Mouse (Mus musculus): ENCODE measurements around the gene Acer3. TPM values are rescaled to one million over a fixed set of nuclear protein-coding genes. Genes with fewer than 3 reads are reported as not detected.
A peak's percentile ranks its signal among the peaks of the same experiment; 100 is the strongest.

Acer3 gene
- polyA plus RNA-seq, 1 experiment from 2014 or later: 29.4 TPM

DNA sequence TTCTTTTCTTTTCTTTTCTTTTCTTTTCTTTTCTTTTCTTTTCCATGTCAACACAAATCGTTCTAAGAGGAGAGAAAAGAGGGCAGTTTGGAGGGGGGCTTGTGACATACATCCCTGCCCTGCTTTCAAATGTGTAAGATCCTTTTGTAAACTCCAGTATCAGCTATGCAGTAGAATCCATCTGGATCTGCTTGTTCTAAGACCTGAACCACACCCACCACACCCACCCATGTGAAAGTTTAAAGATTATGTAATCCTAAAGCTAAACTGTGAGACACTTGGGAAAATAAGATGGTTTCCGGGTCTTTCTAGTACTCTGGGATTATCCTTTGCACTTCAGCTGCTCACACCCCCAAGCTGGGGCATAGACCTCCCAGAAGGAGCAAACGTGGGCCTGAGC is 21.2 kb upstream of the Acer3 start:
- no peaks in the 10 kb centered on the region for H3K36me3 ChIP-seq (ENCODE audit: control insufficient read depth, insufficient read depth, low read length)
- no peak overlapping the region for H3K4me3 ChIP-seq (ENCODE audit: low read length)
- no peaks in the 10 kb centered on the region for H3K9me3 ChIP-seq (ENCODE audit: control insufficient read depth, low read length)
- WGBS: 53% methylated on average over 3 of the region's 3 CpGs
- H3K4me2 ChIP-seq (ENCODE audit: low read depth, low read length): no peak overlapping the region
- no peak overlapping the region for H3K27ac ChIP-seq (ENCODE audit: low read length)
- H3K9ac ChIP-seq (ENCODE audit: low read length): no peak overlapping the region
- H3K4me1 ChIP-seq (replicated peaks; ENCODE audit: control insufficient read depth, insufficient read depth, low read length): no peaks in the 10 kb centered on the region
- no peak for ATAC-seq (ENCODE audit: low read depth)
- no peaks in the 10 kb centered on the region; the same call in 1 of the 2 replicates for H3K27me3 ChIP-seq (ENCODE audit: control insufficient read depth, insufficient read depth, low read depth, low read length)

DNA sequence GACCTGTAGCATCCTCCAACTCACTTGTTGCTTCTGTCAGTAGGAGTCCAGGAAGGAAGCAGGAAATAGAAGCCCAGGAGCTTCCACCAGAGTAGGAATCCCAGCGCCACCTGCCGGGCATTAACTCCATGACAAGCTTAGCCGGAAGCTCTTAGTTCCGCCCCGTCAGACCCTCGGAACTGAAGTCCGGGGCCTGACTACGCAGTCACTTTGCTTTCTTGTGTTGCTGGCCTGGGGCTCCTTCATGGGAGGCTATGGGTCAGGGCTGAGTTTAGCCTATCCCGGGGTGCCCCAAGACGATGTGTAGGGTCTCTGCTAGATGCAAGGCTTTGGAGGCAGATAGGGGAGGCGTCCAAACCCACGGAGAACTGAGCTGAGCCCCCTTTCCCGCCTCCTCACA is 20.5 kb upstream of the Acer3 start:
- H3K4me3 ChIP-seq (ENCODE audit: low read length): peak overlapping the region; percentile 48
- H3K9me3 ChIP-seq (ENCODE audit: control insufficient read depth, low read length): no peaks in the 10 kb centered on the region
- peak; percentile 77 for ATAC-seq (ENCODE audit: low read depth)
- no peaks in the 10 kb centered on the region for H3K4me1 ChIP-seq (replicated peaks; ENCODE audit: control insufficient read depth, insufficient read depth, low read length)
- H3K27ac ChIP-seq (ENCODE audit: low read length): no peak overlapping the region
- H3K36me3 ChIP-seq (ENCODE audit: control insufficient read depth, insufficient read depth, low read length): no peaks in the 10 kb centered on the region
- H3K27me3 ChIP-seq (ENCODE audit: control insufficient read depth, insufficient read depth, low read depth, low read length): no peaks in the 10 kb centered on the region; the same call in 1 of the 2 replicates
- peak overlapping the region; percentile 77 for H3K9ac ChIP-seq (ENCODE audit: low read length)
- peak overlapping the region; percentile 91 for H3K4me2 ChIP-seq (ENCODE audit: low read depth, low read length)
- WGBS: 2% methylated on average over 13 of the region's 13 CpGs

GRCm38 (mm10) chr7:98340343-98340742 is 19.3 kb upstream of the Acer3 start:
- no peak for ATAC-seq (ENCODE audit: low read depth)
- Histone ChIP-seq H3K4me2 (ENCODE audit: low read depth, low read length) (no peak overlapping the region), H3K36me3 (ENCODE audit: control insufficient read depth, insufficient read depth, low read length) (no peaks in the 10 kb centered on the region), H3K4me3 (ENCODE audit: low read length) (no peak overlapping the region), H3K27ac (ENCODE audit: low read length) (no peak overlapping the region), H3K4me1 (replicated peaks; ENCODE audit: control insufficient read depth, insufficient read depth, low read length) (no peaks in the 10 kb centered on the region), H3K9me3 (ENCODE audit: control insufficient read depth, low read length) (no peaks in the 10 kb centered on the region), H3K9ac (ENCODE audit: low read length) (no peak overlapping the region), H3K27me3 (ENCODE audit: control insufficient read depth, insufficient read depth, low read depth, low read length) (no peaks in the 10 kb centered on the region; the same call in 1 of the 2 replicates)
- WGBS: 52% methylated on average over 5 of the region's 5 CpGs

- Histone ChIP-seq H3K36me3 (ENCODE audit: control insufficient read depth, insufficient read depth, low read length) (no peaks in the 10 kb centered on the region), H3K27me3 (ENCODE audit: control insufficient read depth, insufficient read depth, low read depth, low read length) (no peaks in the 10 kb centered on the region), H3K4me2 (ENCODE audit: low read depth, low read length) (no peak overlapping the region), H3K9ac (ENCODE audit: low read length) (no peak overlapping the region), H3K4me3 (ENCODE audit: low read length) (no peak overlapping the region), H3K4me1 (replicated peaks; ENCODE audit: control insufficient read depth, insufficient read depth, low read length) (peaks cover 17% of the 10 kb centered on the region), H3K9me3 (ENCODE audit: control insufficient read depth, low read length) (no peaks in the 10 kb centered on the region), H3K27ac (ENCODE audit: low read length) (no peak overlapping the region)
- no peak for ATAC-seq (ENCODE audit: low read depth)
- 59% methylated on average over 3 of the region's 3 CpGs for WGBS
These were observed 13.0 kb upstream of the Acer3 start for GRCm38 (mm10) chr7:98333987-98334386.

DNA sequence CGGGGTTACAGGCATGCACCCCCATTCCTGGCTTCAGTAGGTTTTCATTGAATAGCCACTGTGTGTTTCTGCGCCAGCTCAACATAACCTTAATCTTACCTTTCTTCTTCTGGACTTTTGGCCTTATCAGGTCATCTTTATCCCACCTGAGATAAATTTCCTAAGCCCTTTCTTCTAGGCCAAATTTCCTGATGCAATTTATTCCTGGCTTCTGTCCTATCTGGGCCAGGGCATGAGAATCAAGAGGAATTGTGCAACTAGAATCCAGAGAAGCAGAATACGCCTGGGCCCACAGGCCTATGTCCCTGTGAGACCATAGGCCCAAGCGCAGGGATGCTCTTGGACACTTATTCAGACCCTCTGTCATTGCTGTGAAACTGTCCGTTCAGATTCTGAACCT is 12.5 kb upstream of the Acer3 start:
- no peak overlapping the region for H3K4me3 ChIP-seq (ENCODE audit: low read length)
- no peaks in the 10 kb centered on the region for H3K27me3 ChIP-seq (ENCODE audit: control insufficient read depth, insufficient read depth, low read depth, low read length)
- no peaks in the 10 kb centered on the region for H3K36me3 ChIP-seq (ENCODE audit: control insufficient read depth, insufficient read depth, low read length)
- ATAC-seq (ENCODE audit: low read depth): no peak
- no peak overlapping the region for H3K4me2 ChIP-seq (ENCODE audit: low read depth, low read length)
- H3K9ac ChIP-seq (ENCODE audit: low read length): no peak overlapping the region
- WGBS: 90% methylated on average over 5 of the region's 5 CpGs
- no peak overlapping the region for H3K27ac ChIP-seq (ENCODE audit: low read length)
- H3K9me3 ChIP-seq (ENCODE audit: control insufficient read depth, low read length): no peaks in the 10 kb centered on the region
- H3K4me1 ChIP-seq (replicated peaks; ENCODE audit: control insufficient read depth, insufficient read depth, low read length): peaks cover 17% of the 10 kb centered on the region

- Histone ChIP-seq H3K27ac (ENCODE audit: low read length) (no peak overlapping the region), H3K4me3 (ENCODE audit: low read length) (no peak overlapping the region), H3K9me3 (ENCODE audit: control insufficient read depth, low read length) (no peaks in the 10 kb centered on the region), H3K9ac (ENCODE audit: low read length) (no peak overlapping the region), H3K27me3 (ENCODE audit: control insufficient read depth, insufficient read depth, low read depth, low read length) (no peaks in the 10 kb centered on the region), H3K4me2 (ENCODE audit: low read depth, low read length) (no peak overlapping the region), H3K36me3 (ENCODE audit: control insufficient read depth, insufficient read depth, low read length) (no peaks in the 10 kb centered on the region), H3K4me1 (replicated peaks; ENCODE audit: control insufficient read depth, insufficient read depth, low read length) (peaks cover 17% of the 10 kb centered on the region)
- ATAC-seq (ENCODE audit: low read depth): no peak
- 56% methylated on average over 5 of the region's 5 CpGs for WGBS
These were observed 11.8 kb upstream of the Acer3 start for GRCm38 (mm10) chr7:98332678-98333397.

GRCm38 (mm10) chr7:98331932-98332331 is 10.9 kb upstream of the Acer3 start:
- Histone ChIP-seq H3K9me3 (ENCODE audit: control insufficient read depth, low read length) (no peaks in the 10 kb centered on the region), H3K36me3 (ENCODE audit: control insufficient read depth, insufficient read depth, low read length) (no peaks in the 10 kb centered on the region), H3K4me1 (replicated peaks; ENCODE audit: control insufficient read depth, insufficient read depth, low read length) (peaks cover 17% of the 10 kb centered on the region), H3K27ac (ENCODE audit: low read length) (no peak overlapping the region; the same call in 1 of the 2 replicates), H3K4me3 (ENCODE audit: low read length) (no peak overlapping the region), H3K9ac (ENCODE audit: low read length) (no peak overlapping the region), H3K4me2 (ENCODE audit: low read depth, low read length) (no peak overlapping the region), H3K27me3 (ENCODE audit: control insufficient read depth, insufficient read depth, low read depth, low read length) (no peaks in the 10 kb centered on the region)
- 11% methylated on average over 3 of the region's 3 CpGs for WGBS
- no peak for ATAC-seq (ENCODE audit: low read depth)

DNA sequence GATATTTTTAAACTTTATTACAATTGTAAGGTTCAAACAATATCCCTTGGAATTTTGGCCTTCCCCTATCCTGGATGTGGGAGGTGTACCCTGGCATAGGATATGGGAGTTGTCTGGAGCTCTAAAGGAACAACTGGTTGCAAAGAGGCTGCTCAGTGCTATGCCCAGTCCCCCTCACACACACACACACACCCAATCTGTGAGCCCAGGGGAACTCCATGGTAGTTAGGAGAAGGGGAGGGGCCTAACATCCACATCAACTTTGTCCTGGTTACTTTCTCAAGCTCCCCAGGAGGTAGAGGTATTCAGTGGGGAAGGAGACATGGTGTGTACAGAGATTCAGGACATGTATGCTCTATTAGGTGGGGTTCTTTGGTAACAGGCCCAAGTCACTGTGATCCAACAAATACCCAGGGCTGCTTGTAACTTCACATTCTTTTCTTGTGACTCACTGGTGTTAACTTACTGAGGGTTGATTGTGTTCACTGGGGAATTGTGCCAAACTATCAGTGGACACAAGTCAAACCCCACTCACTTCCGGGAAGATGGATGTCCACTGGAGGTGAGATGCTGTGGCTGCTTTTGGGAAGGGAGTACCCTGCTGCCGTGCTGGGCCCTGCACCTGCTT is 9.5 kb upstream of the Acer3 start:
- Histone ChIP-seq H3K27me3 (ENCODE audit: control insufficient read depth, insufficient read depth, low read depth, low read length) (no peaks in the 10 kb centered on the region), H3K36me3 (ENCODE audit: control insufficient read depth, insufficient read depth, low read length) (no peaks in the 10 kb centered on the region), H3K4me3 (ENCODE audit: low read length) (no peak overlapping the region), H3K4me1 (replicated peaks; ENCODE audit: control insufficient read depth, insufficient read depth, low read length) (peaks cover 17% of the 10 kb centered on the region), H3K27ac (ENCODE audit: low read length) (peak overlapping the region; percentile 60), H3K9ac (ENCODE audit: low read length) (no peak overlapping the region), H3K4me2 (ENCODE audit: low read depth, low read length) (no peak overlapping the region), H3K9me3 (ENCODE audit: control insufficient read depth, low read length) (no peaks in the 10 kb centered on the region)
- peak; percentile 56 for ATAC-seq (ENCODE audit: low read depth)
- 38% methylated on average over 2 of the region's 2 CpGs for WGBS

DNA sequence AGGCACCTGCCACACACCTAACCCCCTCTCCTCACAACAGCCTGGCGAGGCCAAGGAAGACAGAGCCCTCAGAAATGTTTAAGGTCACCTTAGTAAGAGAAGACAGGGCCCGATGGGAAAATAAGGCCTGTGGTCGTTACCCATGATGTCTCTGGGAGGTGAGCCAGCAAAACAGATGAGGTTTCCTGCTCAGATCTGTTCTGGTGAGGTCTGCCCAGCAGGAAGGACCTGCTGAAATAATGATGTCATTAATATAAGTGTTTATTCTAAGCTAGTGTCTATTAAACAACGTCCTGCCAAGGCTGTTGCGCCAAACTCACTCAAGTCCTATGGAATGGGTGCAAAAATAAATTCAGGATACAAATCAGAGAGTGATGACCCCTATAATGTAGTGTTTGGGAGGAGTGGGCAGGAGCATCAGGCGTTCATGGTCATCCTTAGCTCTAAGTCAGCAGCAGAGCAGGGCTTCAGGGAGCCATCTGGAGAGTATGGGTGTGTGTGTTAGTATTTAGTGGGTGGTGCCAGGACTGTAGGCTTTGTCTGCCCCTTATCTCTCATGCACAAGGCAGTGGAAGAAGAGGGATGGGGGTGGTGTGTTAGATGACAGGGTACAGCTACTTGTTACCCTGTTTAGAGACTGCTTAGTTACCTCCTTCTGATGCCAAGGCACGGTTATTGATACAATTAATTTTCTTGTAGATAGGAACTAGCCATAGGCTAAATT is 8.8 kb upstream of the Acer3 start:
- Histone ChIP-seq H3K36me3 (ENCODE audit: control insufficient read depth, insufficient read depth, low read length) (no peaks in the 10 kb centered on the region), H3K4me2 (ENCODE audit: low read depth, low read length) (no peak overlapping the region), H3K4me1 (replicated peaks; ENCODE audit: control insufficient read depth, insufficient read depth, low read length) (peaks cover 17% of the 10 kb centered on the region), H3K9me3 (ENCODE audit: control insufficient read depth, low read length) (no peaks in the 10 kb centered on the region), H3K4me3 (ENCODE audit: low read length) (no peak overlapping the region), H3K27ac (ENCODE audit: low read length) (peak overlapping the region; percentile 3), H3K27me3 (ENCODE audit: control insufficient read depth, insufficient read depth, low read depth, low read length) (no peaks in the 10 kb centered on the region), H3K9ac (ENCODE audit: low read length) (no peak overlapping the region)
- peak; percentile 65 for ATAC-seq (ENCODE audit: low read depth)
- 37% methylated on average over 7 of the region's 7 CpGs for WGBS

Data from lung, embryonic 16.5 days (tissue).